Mouse (Mus musculus) thymus, postnatal 4 days (tissue): ENCODE measurements around the gene Bud31.
"Not testable (repeated sequence)": the region's sequence is repeated elsewhere in the genome, so short reads cannot be mapped to it uniquely, and the experiment has no call there.

Experiments used
- DNase-seq: peaks from one replicate; pipeline ENCODE4 v3.0.0; 2021

Gene Bud31

GRCm38 (mm10) chr5:145129773-145130172, 10.4 kb upstream of the Bud31 start:
- DNase-seq = not testable (repeated sequence)

GRCm38 (mm10) chr5:145130191-145130590, 10.0 kb upstream of the Bud31 start:
- no peak for DNase-seq

- no peak for DNase-seq
Measured at GRCm38 (mm10) chr5:145130995-145131394, 9.2 kb upstream of the Bud31 start.

- not testable (repeated sequence) for DNase-seq
Measured at GRCm38 (mm10) chr5:145133275-145133674, 6.9 kb upstream of the Bud31 start.

GRCm38 (mm10) chr5:145138836-145139235, 1.3 kb upstream of the Bud31 start:
- DNase-seq = no peak

- peak; percentile 39 for DNase-seq
Measured at GRCm38 (mm10) chr5:145140611-145141010, 449 bp downstream of the Bud31 start.

GRCm38 (mm10) chr5:145147748-145148147, 7.6 kb downstream of the Bud31 start:
- no peak for DNase-seq

GRCm38 (mm10) chr5:145149294-145149693, 9.1 kb downstream of the Bud31 start:
- no peak for DNase-seq

GRCm38 (mm10) chr5:145152690-145153089, 12.5 kb downstream of the Bud31 start:
- DNase-seq = no peak

GRCm38 (mm10) chr5:145161361-145161760, 21.2 kb downstream of the Bud31 start:
- no peak for DNase-seq

- DNase-seq = no peak
Measured at GRCm38 (mm10) chr5:145164710-145165109, 24.5 kb downstream of the Bud31 start.

GRCm38 (mm10) chr5:145165184-145165583, 25.0 kb downstream of the Bud31 start:
- no peak for DNase-seq

- peak; percentile 99 for DNase-seq
Measured at GRCm38 (mm10) chr5:145166536-145167305, 26.6 kb downstream of the Bud31 start, which contains the start of the genes Ptcd1 and Cpsf4. Ptcd1 (minus strand) TSS chr5:145167108. Cpsf4 (plus strand) TSS chr5:145167213.

GRCm38 (mm10) chr5:145167306-145167661, 27.1 kb downstream of the Bud31 start:
- no peak for DNase-seq

GRCm38 (mm10) chr5:145178461-145178980, 38.4 kb downstream of the Bud31 start:
- DNase-seq = no peak

GRCm38 (mm10) chr5:145185244-145185643, 45.1 kb downstream of the Bud31 start:
- no peak for DNase-seq

- no peak for DNase-seq
Measured at GRCm38 (mm10) chr5:145189416-145189815, 49.3 kb downstream of the Bud31 start.

GRCm38 (mm10) chr5:145190373-145190772, 50.2 kb downstream of the Bud31 start:
- DNase-seq = no peak

- DNase-seq = peak; percentile 90
Measured at GRCm38 (mm10) chr5:145190875-145191798, 51.0 kb downstream of the Bud31 start.

- DNase-seq = no peak
Measured at GRCm38 (mm10) chr5:145191962-145192361, 51.8 kb downstream of the Bud31 start, which contains the start of gene Atp5j2. Atp5j2 (minus strand) TSS chr5:145192062.
